Mouse (Mus musculus) heart, postnatal 0 days (tissue): Measurements from ENCODE around the gene Dnajb11. TPM values are rescaled to one million over a fixed set of nuclear protein-coding genes. Genes with fewer than 3 reads are reported as not detected.

ENCODE experiments used
- ATAC-seq: fragments of 200-750 bp; cut with Nextera tagmentation; 2 replicates; pipeline ENCODE4 v1.8.0; 2017; ENCODE audit warnings: low read depth, moderate number of reproducible peaks, moderate library complexity; ENCODE audit not compliant: insufficient read depth
- DNase-seq: peaks from one replicate; pipeline ENCODE4 v3.0.0-alpha.2; 2016; ENCODE audit warnings: low spot score
- H3K27ac ChIP-seq: fragments of 300-500 bp; sonication (generic); 2 replicates; pipeline ENCODE4 v1.5.1; 2014; ENCODE audit warnings: low read depth, mild to moderate bottlenecking
- H3K27me3 ChIP-seq: fragments of 300-500 bp; sonication (generic); 2 replicates; pipeline ENCODE4 v1.6.1; 2014; ENCODE audit warnings: low read length, mixed read lengths; ENCODE audit not compliant: control insufficient read depth, insufficient read depth
- H3K36me3 ChIP-seq: fragments of 300-500 bp; sonication (generic); replicated peaks from 2 replicates; pipeline ENCODE4 v1.6.1; 2014; ENCODE audit warnings: low read length, mixed read lengths; ENCODE audit not compliant: control insufficient read depth, insufficient read depth
- H3K4me1 ChIP-seq: fragments of 300-500 bp; sonication (generic); 2 replicates; pipeline ENCODE4 v1.6.1; 2014; ENCODE audit warnings: antibody characterized with exemption; ENCODE audit not compliant: control insufficient read depth, insufficient read depth
- H3K4me2 ChIP-seq: fragments of 300-500 bp; sonication (generic); 2 replicates; pipeline ENCODE4 v1.6.1; 2014; ENCODE audit warnings: low read depth, mild to moderate bottlenecking, low read length, moderate library complexity
- H3K4me3 ChIP-seq: fragments of 300-500 bp; sonication (generic); 2 replicates; pipeline ENCODE4 v1.5.1; 2014; ENCODE audit warnings: low read depth, low read length
- H3K9ac ChIP-seq: fragments of 300-500 bp; sonication (generic); replicated peaks from 2 replicates; pipeline ENCODE4 v1.6.1; 2014; ENCODE audit warnings: low read depth, low read length, mixed read lengths
- H3K9me3 ChIP-seq: fragments of 300-500 bp; sonication (generic); replicated peaks from 2 replicates; pipeline ENCODE4 v1.6.1; 2016; ENCODE audit warnings: low read length; ENCODE audit not compliant: control insufficient read depth
- CTCF ChIP-seq: IDR thresholded peaks from 2 replicates; pipeline ENCODE4 v1.5.1; 2016; ENCODE audit warnings: antibody characterized with exemption, control low read depth, low read depth
- EP300 ChIP-seq: IDR thresholded peaks from 2 replicates; pipeline ENCODE4 v1.6.1; 2016; ENCODE audit warnings: antibody characterized with exemption, low read depth
- WGBS: fragments of 180-500 bp; shearing (Covaris S2); extraction: QIAGEN DNeasy Blood & Tissue Kit; methylation state at CpG from one replicate; pipeline ENCODE4 v1.1.7; 2014; 5-methylcytosine and 5-hydroxymethylcytosine counted together
- polyA plus RNA-seq: library from polyadenylated mRNA; unstranded; fragments of >200 nt; fragmentation: Nextera tagmentation; extraction: Ambion mirVana; gene quantifications from 2 replicates; pipeline ENCODE4 v1.2.1, GENCODE M21; 2015
- total RNA-seq: library from RNA; depleted of rRNA; stranded (reverse); fragments of >200 nt; gene quantifications from 2 replicates; pipeline ENCODE4 v1.2.3, GENCODE M21; 2014; ENCODE audit warnings: low replicate concordance; rRNA removed

Dnajb11 gene
- total and polyA plus RNA-seq, 2 experiments from 2014 or later: 27.7 to 56.2 TPM

DNA sequence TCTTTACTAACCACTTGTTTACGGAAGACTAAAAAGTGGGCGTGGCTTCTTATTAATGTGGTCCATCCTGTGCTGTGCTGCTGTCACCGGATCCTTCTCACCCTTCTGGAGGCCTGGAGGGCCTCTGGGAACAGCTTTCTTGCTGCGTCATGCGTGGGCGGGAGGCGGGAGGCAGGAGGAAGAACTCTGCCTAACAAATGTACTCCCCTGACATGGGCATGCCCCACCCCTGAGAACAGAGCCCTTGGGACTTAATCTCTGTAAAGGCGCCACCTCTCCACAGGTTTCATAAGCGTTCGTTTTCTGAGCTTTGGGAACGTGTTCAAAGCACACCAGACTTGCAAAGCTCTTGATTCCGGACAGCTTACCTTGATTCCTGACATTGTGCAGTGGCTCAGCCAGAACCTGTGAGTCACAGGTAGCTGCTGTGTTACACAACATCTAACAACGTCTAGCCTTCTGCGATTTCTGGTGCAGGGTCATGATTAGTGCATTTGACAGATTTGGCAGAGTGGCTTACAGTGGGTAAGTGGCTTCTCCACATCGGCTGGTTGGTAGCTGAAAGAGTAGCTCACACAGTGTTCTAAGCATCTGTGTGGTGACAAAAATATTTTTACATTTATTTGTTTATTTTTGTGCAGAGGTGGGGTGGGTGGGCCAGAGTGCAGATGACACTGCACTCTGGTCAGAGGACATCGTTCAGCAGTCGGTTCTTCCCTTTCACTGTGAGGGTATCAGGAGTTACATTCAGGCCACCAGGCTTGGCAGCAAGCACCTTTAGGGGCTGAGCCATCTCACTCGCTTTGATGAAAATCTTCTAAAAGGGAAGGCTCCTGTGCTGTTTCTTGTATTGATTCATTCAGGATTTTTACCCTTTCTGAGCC lies 62.6 kb downstream of the Dnajb11 start:
- H3K36me3 ChIP-seq: no peaks in the 10 kb centered on the region
- no peak overlapping the region for H3K4me2 ChIP-seq
- no peaks in the 10 kb centered on the region for H3K27me3 ChIP-seq
- H3K4me3 ChIP-seq: no peak overlapping the region
- H3K9ac ChIP-seq: no peak overlapping the region
- H3K9me3 ChIP-seq: no peaks in the 10 kb centered on the region
- no peak overlapping the region for H3K27ac ChIP-seq
- TF ChIP-seq CTCF: no peak
- TF ChIP-seq EP300: no peak
- WGBS: 43% methylated on average over 18 of the region's 18 CpGs
- no peaks in the 10 kb centered on the region for H3K4me1 ChIP-seq
- no peak for ATAC-seq
- DNase-seq: no peak

DNA sequence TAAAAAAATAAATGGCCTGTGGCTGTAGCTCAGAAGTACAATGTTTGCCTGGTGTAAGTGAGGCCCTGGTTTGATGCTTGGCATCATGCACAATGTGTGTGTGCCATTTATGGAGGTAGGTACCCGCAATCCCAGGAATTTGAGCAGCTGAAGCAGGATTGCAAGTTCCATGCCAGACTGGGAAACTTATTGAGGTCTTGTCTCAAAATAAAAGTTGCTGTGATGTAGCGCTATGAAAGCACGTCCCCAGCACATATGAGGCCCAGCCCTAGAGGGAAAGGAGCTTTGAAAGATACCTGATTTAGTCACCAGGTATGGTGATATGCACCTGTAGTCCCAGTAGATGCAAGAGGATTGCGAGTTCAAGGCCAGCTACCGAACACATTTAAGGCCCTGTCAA lies 64.1 kb downstream of the Dnajb11 start:
- ATAC-seq (no peak), DNase-seq (no peak)
- 89% methylated on average over 5 of the region's 5 CpGs for WGBS

GRCm38 (mm10) chr16:22922433-22922832 lies 64.8 kb downstream of the Dnajb11 start:
- Histone ChIP-seq H3K27me3 (no peaks in the 10 kb centered on the region), H3K9ac (no peak overlapping the region), H3K4me3 (no peak overlapping the region), H3K27ac (no peak overlapping the region), H3K4me2 (no peak overlapping the region), H3K4me1 (no peaks in the 10 kb centered on the region), H3K36me3 (no peaks in the 10 kb centered on the region), H3K9me3 (no peaks in the 10 kb centered on the region)
- ATAC-seq: no peak
- TF ChIP-seq CTCF: no peak
- no peak for TF ChIP-seq EP300
- WGBS: 73% methylated on average over 4 of the region's 4 CpGs
- no peak for DNase-seq

More for the DNA sequence above, 64.1 kb downstream of the Dnajb11 start:
- Histone ChIP-seq H3K36me3 (no peaks in the 10 kb centered on the region), H3K4me3 (no peak overlapping the region), H3K9me3 (no peaks in the 10 kb centered on the region), H3K4me1 (no peaks in the 10 kb centered on the region), H3K27ac (no peak overlapping the region), H3K4me2 (no peak overlapping the region), H3K27me3 (no peaks in the 10 kb centered on the region), H3K9ac (no peak overlapping the region)
- TF ChIP-seq CTCF (no peak), EP300 (no peak)

Other genes starting within 250 kb of the Dnajb11 start
- gene Dgkg, start 200.6 kb upstream of the Dnajb11 start, total RNA-seq: 0.08 TPM in 1 of 2 replicates, not detected in the other
- gene Dgkg, start 200.6 kb upstream of the Dnajb11 start, polyA plus RNA-seq: 0.37 and 0.44 TPM in 2 replicates
- gene Crygs, start 46.3 kb upstream of the Dnajb11 start, total RNA-seq: not detected in 2 replicates
- gene Crygs, start 46.3 kb upstream of the Dnajb11 start, polyA plus RNA-seq: not detected in 2 replicates
- gene Tbccd1, start 176 bp upstream of the Dnajb11 start, total RNA-seq: 13.4 and 15.3 TPM in 2 replicates
- 13.6 and 14.1 TPM in 2 replicates for gene Tbccd1, start 176 bp upstream of the Dnajb11 start, polyA plus RNA-seq
- 43.4 and 62.1 TPM in 2 replicates for gene Ahsg, start 33.4 kb downstream of the Dnajb11 start, total RNA-seq
- 11.1 and 13.0 TPM in 2 replicates for gene Ahsg, start 33.4 kb downstream of the Dnajb11 start, polyA plus RNA-seq
- not detected in 2 replicates for gene Fetub, start 60.5 kb downstream of the Dnajb11 start, total RNA-seq
- 0.30 TPM in 1 of 2 replicates, not detected in the other for gene Fetub, start 60.5 kb downstream of the Dnajb11 start, polyA plus RNA-seq
- not detected in 2 replicates for gene Hrg, start 93.2 kb downstream of the Dnajb11 start, total RNA-seq
- not detected in 2 replicates for gene Hrg, start 93.2 kb downstream of the Dnajb11 start, polyA plus RNA-seq
- gene Kng2, start 171.6 kb downstream of the Dnajb11 start, total RNA-seq: not detected in 2 replicates
- gene Kng2, start 171.6 kb downstream of the Dnajb11 start, polyA plus RNA-seq: 0.15 TPM in 1 of 2 replicates, not detected in the other
- 0.46 and 1.3 TPM in 2 replicates for gene Kng1, start 200.0 kb downstream of the Dnajb11 start, total RNA-seq
- gene Kng1, start 200.0 kb downstream of the Dnajb11 start, polyA plus RNA-seq: 0.18 and 0.26 TPM in 2 replicates
- 229 and 270 TPM in 2 replicates for gene Eif4a2, start 249.6 kb downstream of the Dnajb11 start, total RNA-seq
- gene Eif4a2, start 249.6 kb downstream of the Dnajb11 start, polyA plus RNA-seq: 97.3 and 106 TPM in 2 replicates